In the genomic region with DNA sequence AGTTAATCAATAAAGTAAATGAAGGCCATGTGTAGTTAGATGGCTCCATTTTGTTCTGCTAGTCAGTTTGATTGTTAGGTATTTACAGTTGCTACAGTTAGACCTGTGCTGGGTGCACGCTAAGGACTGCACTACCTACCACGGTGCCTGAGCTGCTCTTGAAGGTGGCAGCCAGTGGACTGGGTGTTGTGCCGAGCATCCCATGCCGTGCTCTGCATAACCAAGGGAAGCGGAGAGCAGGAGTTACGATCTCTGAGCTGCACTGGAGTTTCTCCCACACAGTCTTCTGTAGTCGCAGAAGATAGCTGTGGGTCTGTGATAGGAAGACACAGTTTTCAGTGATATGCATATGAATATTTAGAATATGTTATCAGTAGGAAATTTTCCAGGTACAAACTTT, we compare ENCODE assay signal across 31 mouse cellular contexts.
"Had no signal": no experiment of that assay in that cellular context is flagged by ENCODE, and none has a peak within 500 bp of the region (broad histone marks: within the 10 kb centered on the region; RNA-seq: fewer than 3 reads in every experiment).

No protein-coding gene starts in this region.

- H3K9me3 ChIP-seq: limb, embryonic 10.5 days; limb, embryonic 12.5 days; limb, embryonic 13.5 days; limb, embryonic 15.5 days; liver, embryonic 12.5 days; liver, embryonic 13.5 days; liver, embryonic 15.5 days; lung, embryonic 15.5 days; megakaryocyte, embryonic 14.5 days; midbrain, embryonic 10.5 days; midbrain, embryonic 12.5 days; midbrain, embryonic 13.5 days; midbrain, embryonic 15.5 days; neural tube, embryonic 12.5 days had no signal

- ATAC-seq: liver, embryonic 12.5 days; liver, postnatal 0 days; lung, postnatal 0 days; midbrain, embryonic 13.5 days; midbrain, embryonic 15.5 days; midbrain, embryonic 16.5 days had no signal

- H3K27ac ChIP-seq: limb, embryonic 10.5 days; limb, embryonic 12.5 days; limb, embryonic 13.5 days; limb, embryonic 15.5 days; liver, embryonic 12.5 days; liver, embryonic 13.5 days; liver, embryonic 14.5 days; liver, embryonic 15.5 days; lung, embryonic 15.5 days; macrophage; midbrain, embryonic 10.5 days; midbrain, embryonic 12.5 days; midbrain, embryonic 13.5 days; midbrain, embryonic 15.5 days; neural tube, embryonic 12.5 days had no signal

- DNase-seq: left cerebral cortex, postnatal 4 days; liver; liver, embryonic 13.5 days; liver, postnatal 0 days; lung, adult 18-20 months; lung, adult 2 months; lung, embryonic 14.5 days; lung, postnatal 10 days; lung, postnatal 14 days; lung, postnatal 36 days; lung, postnatal 4 days; midbrain, embryonic 14.5 days had no signal

- H3K27me3 ChIP-seq: limb, embryonic 12.5 days; limb, embryonic 13.5 days; limb, embryonic 15.5 days; liver, embryonic 12.5 days; liver, embryonic 13.5 days; liver, embryonic 15.5 days; lung, embryonic 15.5 days; megakaryocyte, embryonic 14.5 days; midbrain, embryonic 13.5 days; midbrain, embryonic 15.5 days; neural tube, embryonic 12.5 days had no signal

- H3K9ac ChIP-seq: limb, embryonic 12.5 days; limb, embryonic 13.5 days; limb, embryonic 15.5 days; liver, embryonic 12.5 days; liver, embryonic 13.5 days; liver, embryonic 14.5 days; liver, embryonic 15.5 days; liver, postnatal 0 days; lung, embryonic 14.5 days; lung, embryonic 15.5 days; midbrain, embryonic 12.5 days; midbrain, embryonic 13.5 days; midbrain, embryonic 15.5 days; neural tube, embryonic 12.5 days had no signal

- H3K4me2 ChIP-seq: limb, embryonic 12.5 days; limb, embryonic 13.5 days; limb, embryonic 15.5 days; liver, embryonic 12.5 days; liver, embryonic 13.5 days; liver, embryonic 15.5 days; lung, embryonic 14.5 days; lung, embryonic 15.5 days; midbrain, embryonic 11.5 days; midbrain, embryonic 12.5 days; midbrain, embryonic 13.5 days; midbrain, embryonic 15.5 days; neural tube, embryonic 12.5 days had no signal

- H3K4me3 ChIP-seq: limb, embryonic 10.5 days; limb, embryonic 12.5 days; limb, embryonic 13.5 days; limb, embryonic 15.5 days; liver, embryonic 12.5 days; liver, embryonic 13.5 days; liver, embryonic 15.5 days; lung, embryonic 15.5 days; megakaryocyte, embryonic 14.5 days; midbrain, embryonic 10.5 days; midbrain, embryonic 12.5 days; midbrain, embryonic 13.5 days; midbrain, embryonic 15.5 days; myocyte; neural tube, embryonic 12.5 days had no signal

- H3K36me3 ChIP-seq: limb, embryonic 10.5 days had no signal

- H3K4me1 ChIP-seq: limb, embryonic 12.5 days; limb, embryonic 13.5 days; limb, embryonic 15.5 days; liver, embryonic 12.5 days; liver, embryonic 13.5 days; liver, embryonic 15.5 days; lung, embryonic 15.5 days; midbrain, embryonic 10.5 days; midbrain, embryonic 12.5 days; midbrain, embryonic 13.5 days; midbrain, embryonic 15.5 days; neural tube, embryonic 12.5 days had no signal
